Mouse (Mus musculus): ENCODE measurements around the gene E330021D16Rik. TPM values are rescaled to one million over a fixed set of nuclear protein-coding genes. Genes with fewer than 3 reads are reported as not detected.

Gene E330021D16Rik
- not detected for total RNA-seq (2023)

DNA sequence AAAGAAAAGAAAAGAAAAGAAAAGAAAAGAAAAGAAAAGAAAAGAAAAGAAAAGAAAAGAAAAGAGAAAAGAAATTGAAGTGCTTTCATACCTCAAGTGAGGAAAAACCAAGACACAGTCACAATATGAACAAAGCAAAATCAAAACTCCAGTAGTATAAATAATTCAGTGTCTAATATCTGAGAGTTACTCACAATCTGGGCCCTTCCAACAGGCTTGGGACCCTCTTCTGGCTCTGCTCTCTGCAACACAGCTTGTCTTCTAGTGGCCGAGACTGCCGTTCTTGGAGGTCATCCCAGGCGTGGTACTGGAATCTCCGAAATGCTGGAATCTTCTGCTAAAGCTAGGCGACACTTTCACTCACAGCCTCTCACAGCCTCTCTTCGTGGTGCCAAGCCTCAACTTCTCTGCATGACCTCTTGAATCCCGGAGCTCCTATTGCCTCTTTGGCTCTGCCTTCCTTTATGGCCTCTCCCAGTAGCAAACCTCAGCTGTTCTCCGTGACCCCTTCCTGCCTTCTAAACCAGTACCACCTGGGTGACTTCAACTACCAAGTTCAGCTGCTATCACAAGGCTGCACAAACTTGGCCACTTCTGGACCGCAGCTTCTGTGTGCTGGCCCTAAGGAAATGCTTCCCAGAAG lies at the start of gene E330021D16Rik:
E330021D16Rik (minus strand) TSS at position 437 of the 643 bp plus-strand sequence.

Other genes starting within 250 kb of the E330021D16Rik start
- not detected for gene Grin2b, start 242.1 kb downstream of the E330021D16Rik start, total RNA-seq (2023)
- not detected for gene Gm8994, start 88.0 kb downstream of the E330021D16Rik start, total RNA-seq (2023)
- 100 to 1,000 TPM; 182 to 185 TPM for gene Atf7ip, start 90.6 kb upstream of the E330021D16Rik start, total RNA-seq (2023)
- 100 to 1,000 TPM; 749 to 750 TPM for gene Plbd1, start 246.4 kb upstream of the E330021D16Rik start, total RNA-seq (2023)

Measured in monocyte, adult 59 days (primary cell).